Mouse (Mus musculus) ES-E14 (cell line): ENCODE results near the gene Cd3eap. TPM values are rescaled to one million over a fixed set of nuclear protein-coding genes. Genes with fewer than 3 reads are reported as not detected.

Experiments
- DNase-seq: peaks from one replicate; pipeline ENCODE4 v3.0.0-alpha.2; 2013; ENCODE audit warnings: low read depth, low spot score
- H3K27ac ChIP-seq: 2 replicates; pipeline ENCODE4 v1.5.1; 2012; ENCODE audit warnings: low read depth, mild to moderate bottlenecking, low read length, moderate library complexity, mixed read lengths; ENCODE audit not compliant: poor library complexity, insufficient read depth, severe bottlenecking
- H3K36me3 ChIP-seq: 2 replicates; pipeline ENCODE4 v1.6.1; 2012; ENCODE audit warnings: mild to moderate bottlenecking, low read length, moderate library complexity, mixed read lengths; ENCODE audit not compliant: control insufficient read depth, poor library complexity, insufficient read depth, severe bottlenecking
- H3K4me1 ChIP-seq, 2 experiments: fragments of 150-350 bp in 1 of 2; sonication (generic) in 1 of 2; 2 replicates each; pipeline ENCODE4 v1.6.1; 2012; ENCODE audit warnings: low read length in 2 of 2, mild to moderate bottlenecking in 1 of 2, mixed read lengths in 1 of 2; ENCODE audit not compliant: control insufficient read depth in 2 of 2, insufficient read depth in 2 of 2, poor library complexity in 1 of 2
- H3K4me3 ChIP-seq, 2 experiments: fragments of 150-350 bp in 1 of 2; sonication (generic) in 1 of 2; 2 replicates each; pipeline ENCODE4 v1.5.1; 2012; ENCODE audit warnings: low read length in 2 of 2, low read depth in 1 of 2, mild to moderate bottlenecking in 1 of 2, mixed read lengths in 1 of 2; ENCODE audit not compliant: insufficient read depth in 1 of 2, poor library complexity in 1 of 2, severe bottlenecking in 1 of 2
- H3K9ac ChIP-seq: 2 replicates; pipeline ENCODE4 v1.6.1; 2012; ENCODE audit warnings: low read depth, mild to moderate bottlenecking, low read length, mixed read lengths; ENCODE audit not compliant: poor library complexity, insufficient read depth, severe bottlenecking
- H3K9me3 ChIP-seq: fragments of 150-350 bp; sonication (generic); 2 replicates; pipeline ENCODE4 v1.6.1; 2012; ENCODE audit warnings: low read depth, mild to moderate bottlenecking, low read length; ENCODE audit not compliant: control insufficient read depth, insufficient read depth
- CHD2 ChIP-seq: IDR thresholded peaks from 2 replicates; pipeline ENCODE4 v1.6.1; 2014; ENCODE audit warnings: mild to moderate bottlenecking, low read depth, low read length, inconsistent platforms
- HCFC1 ChIP-seq: IDR thresholded peaks from 2 replicates; pipeline ENCODE4 v1.6.1; 2012; ENCODE audit warnings: low read length, inconsistent platforms, borderline replicate concordance; ENCODE audit not compliant: insufficient read depth
- MAFK ChIP-seq: IDR thresholded peaks from 2 replicates; pipeline ENCODE4 v1.6.1; 2014; ENCODE audit warnings: mild to moderate bottlenecking, low read depth, low read length, inconsistent platforms; ENCODE audit not compliant: insufficient read depth
- ZC3H11A ChIP-seq: IDR thresholded peaks from 2 replicates; pipeline ENCODE4 v1.6.1; 2012; ENCODE audit warnings: low read depth, mild to moderate bottlenecking, inconsistent platforms, low read length, borderline replicate concordance
- ZNF384 ChIP-seq: IDR thresholded peaks from 2 replicates; pipeline ENCODE4 v1.6.1; 2012; ENCODE audit warnings: low read depth, low read length, inconsistent platforms
- in situ Hi-C, 2 experiments: fragments of 600-800 bp; cut with MboI; formaldehyde crosslinking; loops; one replicate each; pipeline ENCODE4 v1.15.1; 2025; ENCODE audit warnings: low sequenced_read_pairs in 2 of 2, inconsistent platforms in 1 of 2; ENCODE audit not compliant: unreplicated experiment in 2 of 2
- total RNA-seq: library from RNA; depleted of rRNA; stranded (reverse); fragments of 300-350 nt; gene quantifications from 2 replicates; pipeline ENCODE4 v1.2.3, GENCODE M21; 2012

The Cd3eap gene
- total RNA-seq, 1 experiment = 26.7 TPM

GRCm38 (mm10) chr7:19349188-19349915 lies 9.9 kb downstream of the Cd3eap start:
- peaks cover 19% of the 10 kb centered on the region; the same call in 1 of the 2 replicates for H3K36me3 ChIP-seq
- no peak for TF ChIP-seq ZC3H11A
- no peak for TF ChIP-seq CHD2
- no peak for TF ChIP-seq MAFK
- no peak overlapping the region for H3K9ac ChIP-seq
- no peak overlapping the region for H3K4me3 ChIP-seq
- H3K27ac ChIP-seq = no peak overlapping the region
- no peak for DNase-seq
- H3K4me1 ChIP-seq = peaks cover 0 to 20% of the 10 kb centered on the region in 2 experiments; a peak in 2 of 4 replicates
- no peaks in the 10 kb centered on the region for H3K9me3 ChIP-seq
- in situ Hi-C loops = no loop called here

- no peaks in the 10 kb centered on the region for H3K9me3 ChIP-seq
- H3K4me1 ChIP-seq = peaks cover 4 to 30% of the 10 kb centered on the region in 2 experiments; a peak in 3 of 4 replicates
- peak overlapping the region; percentile 84 to 99 for H3K4me3 ChIP-seq
- peaks cover 6% of the 10 kb centered on the region; the same call in 1 of the 2 replicates for H3K36me3 ChIP-seq
- H3K27ac ChIP-seq = peak overlapping the region; percentile 85
- peak overlapping the region; percentile 88 for H3K9ac ChIP-seq
- in situ Hi-C loops = no loop called here
- TF ChIP-seq HCFC1 (peak; percentile 79), MAFK (no peak), CHD2 (no peak), ZC3H11A (no peak)
- peak; percentile 100 for DNase-seq
These were observed 14.3 kb downstream of the Cd3eap start for GRCm38 (mm10) chr7:19344938-19345471.

DNA sequence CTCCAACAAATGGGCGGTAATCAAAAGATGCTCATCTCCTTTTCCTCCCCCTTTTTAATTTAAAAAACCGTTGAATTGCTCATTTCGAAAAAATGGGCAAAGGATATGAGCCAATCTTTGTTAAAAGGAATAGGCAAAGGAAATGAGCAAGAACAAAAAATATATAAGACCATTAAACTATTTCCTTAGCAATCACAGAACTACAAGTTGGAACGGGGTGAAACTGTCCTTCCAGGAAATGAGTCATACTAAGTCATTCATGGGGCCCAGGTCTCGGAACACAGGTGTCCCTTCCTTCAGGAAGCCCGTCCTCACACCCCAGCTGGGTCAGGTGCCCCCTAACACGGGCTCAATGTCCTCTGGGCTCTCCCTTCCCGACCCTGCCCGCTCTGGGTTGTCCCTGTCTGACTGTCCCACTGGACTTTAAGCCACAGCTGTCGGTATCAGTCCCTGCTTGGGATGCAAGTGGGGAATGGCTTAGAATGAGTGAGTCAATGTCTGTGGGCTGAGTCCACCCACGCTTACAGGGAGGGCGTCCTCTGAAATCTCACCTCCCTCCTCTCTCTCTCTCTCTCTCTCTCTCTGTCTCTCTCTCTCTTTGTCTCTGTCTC lies 14.9 kb downstream of the Cd3eap start, which contains the start of gene Ercc1:
TSS of gene Ercc1 (plus strand) at position 542 of the 611 bp plus-strand sequence.
- Histone ChIP-seq H3K4me1 (peaks cover 4 to 25% of the 10 kb centered on the region in 2 experiments; a peak in 3 of 4 replicates), H3K27ac (peak within 1 kb of the TSS; percentile 85), H3K4me3 (peak within 1 kb of the TSS; percentile 84 to 99), H3K36me3 (0 out of 2 replicates have a peak, but pooled peaks cover 4% of the 10 kb centered on the region), H3K9ac (peak within 1 kb of the TSS; percentile 88), H3K9me3 (no peaks in the 10 kb centered on the region)
- in situ Hi-C loops = no loop called here
- TF ChIP-seq CHD2 = no peak
- no peak for TF ChIP-seq ZNF384
- TF ChIP-seq ZC3H11A = no peak
- no peak for TF ChIP-seq MAFK
- no peak for TF ChIP-seq HCFC1
- DNase-seq = no peak

- TF ChIP-seq CHD2 = no peak
- TF ChIP-seq HCFC1 = no peak
- TF ChIP-seq ZNF384 = peak; percentile 61
- TF ChIP-seq ZC3H11A = peak; percentile 44; the same call in 1 of the 2 replicates
- TF ChIP-seq MAFK = 0 out of 2 replicates have a peak, but pooled peaks have one; percentile 29
- 0 out of 2 replicates have a peak, but pooled peaks cover 2% of the 10 kb centered on the region for H3K36me3 ChIP-seq
- H3K27ac ChIP-seq = no peak overlapping the region
- no peak overlapping the region for H3K4me3 ChIP-seq
- no peak overlapping the region for H3K9ac ChIP-seq
- no peaks in the 10 kb centered on the region for H3K9me3 ChIP-seq
- peak; percentile 87 for DNase-seq
- in situ Hi-C loops = no loop called here
- peaks cover 4 to 21% of the 10 kb centered on the region in 2 experiments; a peak in 3 of 4 replicates for H3K4me1 ChIP-seq
These were observed 16.0 kb downstream of the Cd3eap start for GRCm38 (mm10) chr7:19343210-19343808.
